Mouse (Mus musculus) kidney, postnatal 25 days (tissue): ENCODE results near the gene Gm17428.
"Not testable (repeated sequence)": the region's sequence is repeated elsewhere in the genome, so short reads cannot be mapped to it uniquely, and the experiment has no call there.

Experiments used
- DNase-seq, 2 experiments: peaks; one replicate each; pipeline ENCODE4 v3.0.0; 2021; ENCODE audit warnings: mixed read lengths in 2 of 2

Gene Gm17428

DNA sequence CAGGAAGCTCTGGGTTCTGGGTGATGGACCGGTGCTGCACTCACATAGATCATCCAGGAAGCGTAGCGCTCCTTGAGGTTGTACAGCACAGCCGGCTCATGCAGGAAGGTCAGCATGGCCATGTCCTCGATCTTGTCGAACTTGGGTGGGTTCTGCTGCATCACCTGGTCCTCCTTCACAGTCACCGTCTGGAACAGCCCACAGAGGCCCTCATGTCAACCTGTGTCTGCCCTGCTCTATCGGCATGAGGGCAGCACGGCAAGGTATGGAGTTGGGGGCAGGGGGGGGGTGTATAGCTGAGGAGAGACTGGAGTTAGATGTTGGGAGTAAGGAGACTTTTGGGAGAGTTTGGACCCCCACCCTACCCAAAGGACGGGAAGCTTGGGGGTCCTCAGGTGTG, 15.5 kb downstream of the Gm17428 start:
- DNase-seq = no peak

DNA sequence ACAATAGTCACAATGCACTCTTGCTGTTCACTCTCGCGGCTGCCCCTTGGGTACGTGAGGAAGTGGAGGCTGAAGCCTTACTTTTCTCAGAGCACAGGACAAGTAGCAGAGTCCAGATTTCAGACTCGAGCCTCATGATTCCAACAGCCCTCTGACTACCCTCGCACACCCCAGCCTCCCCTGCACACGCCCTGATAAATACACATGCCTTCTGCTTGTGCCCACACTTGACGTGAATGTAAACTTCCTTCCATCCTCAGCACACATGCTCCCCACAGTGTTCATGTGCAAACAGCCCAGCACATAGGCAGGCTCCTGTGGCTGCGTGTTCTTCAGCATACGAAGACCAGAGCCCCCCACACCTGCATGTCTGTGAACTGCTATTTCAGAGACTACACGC, 16.9 kb downstream of the Gm17428 start:
- no peak for DNase-seq

DNA sequence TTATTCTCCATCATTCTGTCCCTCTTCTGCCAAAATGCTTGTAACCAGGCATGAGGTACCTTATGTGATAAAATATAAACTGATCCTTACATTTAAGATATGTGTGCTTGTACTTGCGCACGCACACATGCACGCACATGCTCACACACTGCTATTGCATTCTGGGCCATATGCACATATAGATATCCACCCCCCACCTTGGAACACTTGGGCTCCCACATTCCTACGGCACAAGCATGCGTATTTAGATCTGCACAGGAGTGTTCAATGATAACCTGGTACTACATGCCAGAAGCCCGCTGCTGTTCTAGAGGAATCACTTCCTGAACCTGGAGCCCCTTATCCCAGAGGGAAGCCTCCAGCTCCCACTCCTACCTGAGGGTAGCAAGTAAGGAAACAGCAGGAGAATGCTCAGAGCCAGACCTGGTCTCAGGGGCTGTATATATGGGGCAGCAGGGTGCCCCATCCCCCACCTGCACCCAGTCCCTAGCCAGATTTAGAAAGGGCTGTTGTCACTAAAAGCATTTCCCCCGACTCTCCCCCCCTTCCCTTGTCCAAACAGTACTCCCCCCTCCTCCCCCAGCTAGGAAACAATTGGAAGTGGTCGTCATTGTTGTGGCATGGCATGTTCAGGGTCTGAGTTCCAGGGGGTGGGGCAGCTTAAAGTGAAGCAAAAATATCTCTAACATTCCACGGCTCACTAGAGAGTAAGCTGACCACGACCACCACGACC, 17.6 kb downstream of the Gm17428 start, which contains the start of gene Myh7:
Gene Myh7 (minus strand): TSS at position 491 of the 733 bp plus-strand sequence.
- DNase-seq = no peak

DNA sequence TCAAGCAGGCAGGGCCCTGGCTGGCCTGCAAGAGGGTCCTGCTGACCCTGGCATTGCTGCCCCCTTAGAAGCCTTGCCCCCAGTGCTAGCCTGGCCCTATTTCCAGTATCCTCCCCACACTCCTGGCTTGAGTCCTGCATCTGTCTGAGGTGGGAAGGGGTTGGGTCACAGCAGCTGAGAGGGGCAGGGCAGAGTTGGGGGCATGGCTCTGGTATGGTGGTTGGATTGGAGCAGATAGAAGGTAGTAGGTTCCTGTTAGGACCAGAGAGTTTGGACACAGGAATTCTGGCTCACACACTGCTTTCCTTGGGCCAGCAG, 18.1 kb downstream of the Gm17428 start:
- DNase-seq = no peak

DNA sequence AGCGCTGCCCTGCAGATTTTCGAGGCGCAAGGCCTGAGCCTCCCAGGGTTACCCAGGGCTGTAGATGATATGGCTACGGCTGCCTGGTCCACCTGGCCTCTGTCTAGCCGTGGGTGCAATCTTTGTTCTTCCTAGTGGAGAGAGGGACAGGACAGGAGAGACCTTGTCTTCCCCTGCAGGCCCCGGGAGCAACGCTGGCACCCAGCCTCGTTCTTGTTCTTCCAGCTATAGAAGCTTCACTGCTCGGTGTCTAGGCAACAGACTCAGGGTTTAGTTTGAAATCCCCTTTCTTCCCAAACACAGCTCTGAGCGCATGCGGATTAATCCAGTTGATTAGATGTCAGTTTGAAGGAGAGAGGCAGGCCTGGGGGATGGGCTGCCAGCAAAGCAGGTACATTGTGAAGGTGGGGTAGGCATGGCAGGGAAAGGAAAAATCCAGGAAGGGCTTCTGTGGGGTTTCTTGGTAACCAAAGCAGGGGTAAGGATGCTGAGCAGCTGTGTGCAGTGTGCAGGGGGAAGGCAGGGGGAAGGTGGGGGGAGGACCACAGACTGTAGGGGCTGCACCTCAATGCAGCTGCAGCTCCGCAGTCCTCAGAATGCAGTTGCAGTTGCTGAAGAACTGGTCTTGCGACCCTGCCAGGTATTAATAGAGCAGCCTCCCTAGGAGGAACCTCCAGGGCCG, 18.9 kb downstream of the Gm17428 start:
- no peak for DNase-seq

DNA sequence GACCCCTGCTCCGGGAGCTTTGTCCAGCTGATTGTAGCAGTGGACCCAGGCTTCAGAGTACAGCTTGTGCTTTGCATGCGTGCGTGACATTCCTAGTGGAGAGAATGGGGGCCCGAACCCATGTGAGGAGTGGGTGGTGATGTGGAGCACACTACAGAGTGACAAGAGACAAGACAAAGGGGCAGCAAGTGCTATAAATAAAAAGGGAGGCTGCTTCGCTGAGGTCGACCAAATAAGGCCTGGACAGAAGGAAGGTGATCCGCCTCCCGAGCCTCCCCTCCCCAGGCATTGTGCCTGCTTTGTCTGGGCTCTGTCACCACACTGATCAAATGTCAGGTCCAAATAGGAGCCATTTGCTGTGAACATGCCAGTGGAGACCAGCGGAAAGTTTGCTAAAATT, 20.1 kb downstream of the Gm17428 start:
- no peak for DNase-seq

DNA sequence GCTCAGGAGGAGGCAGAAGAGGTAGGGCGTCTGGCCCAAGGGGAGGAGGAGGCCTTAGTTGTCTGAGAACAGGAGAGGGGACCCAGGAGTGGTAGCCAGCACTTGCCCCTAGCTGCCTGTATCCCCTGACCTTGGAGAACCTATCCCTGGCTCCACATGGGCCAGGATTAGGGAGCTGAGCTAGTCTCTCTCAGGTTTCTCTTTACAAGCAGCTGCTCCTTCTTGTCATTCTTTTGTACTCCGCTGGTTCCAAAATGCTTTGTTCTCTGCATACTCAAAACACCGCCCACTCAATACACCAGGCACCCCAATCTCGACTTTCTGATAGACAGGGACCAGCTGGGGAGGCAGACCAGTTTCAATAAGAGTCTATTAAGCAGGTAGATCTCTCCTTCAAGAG, 20.6 kb downstream of the Gm17428 start:
- no peak for DNase-seq

DNA sequence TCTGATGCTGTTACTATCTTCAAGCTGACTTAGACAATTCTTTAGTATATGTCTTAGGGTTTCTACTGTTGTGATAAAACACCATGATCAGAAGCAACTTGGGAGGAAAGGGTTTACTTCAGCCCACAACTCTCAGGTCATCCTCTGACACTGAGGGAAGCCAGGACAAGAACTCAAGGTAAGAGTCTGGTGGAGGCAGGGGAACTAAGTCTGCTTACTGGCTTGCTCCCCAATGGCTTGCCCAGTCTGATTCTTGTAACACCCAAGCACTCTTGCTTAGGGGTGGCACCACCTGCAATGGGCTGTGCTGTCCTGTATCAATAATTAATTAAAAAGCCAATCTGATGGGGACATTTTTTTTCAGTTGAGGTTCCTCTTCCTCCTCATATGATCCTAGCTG, 21.9 kb downstream of the Gm17428 start:
- DNase-seq = no peak

DNA sequence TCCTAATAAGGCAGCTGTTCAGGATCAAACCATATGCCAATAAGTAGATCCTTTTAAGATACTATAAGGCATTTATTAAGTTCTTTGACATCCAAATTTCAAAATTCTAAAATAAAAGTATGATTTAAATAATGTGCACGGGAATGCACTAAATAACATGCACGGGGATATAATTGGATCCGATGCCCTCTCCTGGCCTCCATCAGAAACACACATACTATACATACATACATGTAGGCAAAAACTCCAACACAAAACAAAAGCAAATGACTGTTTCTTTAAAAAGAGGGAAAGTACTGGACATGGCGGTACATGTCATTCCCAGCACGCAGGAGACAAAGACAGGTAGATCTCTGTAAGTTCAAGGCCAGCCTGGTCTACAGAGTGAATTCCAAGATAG, 23.1 kb downstream of the Gm17428 start:
- DNase-seq = not testable (repeated sequence)

DNA sequence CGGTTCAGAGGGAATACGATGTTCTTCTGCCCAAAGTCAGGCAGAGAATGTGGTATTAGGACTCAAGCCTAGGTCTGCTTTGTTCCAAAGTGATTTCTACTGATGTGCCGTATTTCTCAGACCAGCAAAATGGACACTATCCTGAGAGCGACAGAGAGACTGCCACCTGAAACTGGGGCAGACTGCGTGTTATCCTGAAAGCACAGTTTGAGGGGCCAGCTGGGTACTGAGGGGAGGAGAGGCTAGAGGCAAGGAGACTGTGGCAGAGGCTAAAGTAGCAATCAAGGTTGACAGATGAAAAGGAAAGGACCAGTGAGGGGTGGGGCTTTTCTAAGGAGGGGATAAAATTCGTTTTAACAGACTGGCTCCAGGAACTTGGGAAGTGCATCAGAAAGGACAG, 24.1 kb downstream of the Gm17428 start:
- DNase-seq = no peak

DNA sequence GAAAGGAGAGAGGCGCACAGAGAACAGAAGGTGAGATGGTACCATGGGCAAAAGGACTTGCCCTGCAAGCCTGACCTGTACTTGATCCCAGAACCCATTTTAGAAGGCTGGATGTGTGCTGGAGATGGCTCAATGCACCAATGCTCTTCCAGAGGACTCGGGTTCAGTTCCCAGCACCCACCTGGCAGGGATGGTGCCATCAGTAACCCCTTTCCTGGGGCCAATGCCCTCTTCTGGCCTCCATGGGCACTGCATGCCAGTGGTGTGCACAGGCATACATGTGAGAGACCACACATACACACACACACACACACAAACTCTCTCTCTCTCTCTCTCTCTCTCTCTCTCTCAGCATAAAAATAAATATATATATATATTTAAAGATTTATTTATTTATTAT, 24.7 kb downstream of the Gm17428 start:
- no peak for DNase-seq

DNA sequence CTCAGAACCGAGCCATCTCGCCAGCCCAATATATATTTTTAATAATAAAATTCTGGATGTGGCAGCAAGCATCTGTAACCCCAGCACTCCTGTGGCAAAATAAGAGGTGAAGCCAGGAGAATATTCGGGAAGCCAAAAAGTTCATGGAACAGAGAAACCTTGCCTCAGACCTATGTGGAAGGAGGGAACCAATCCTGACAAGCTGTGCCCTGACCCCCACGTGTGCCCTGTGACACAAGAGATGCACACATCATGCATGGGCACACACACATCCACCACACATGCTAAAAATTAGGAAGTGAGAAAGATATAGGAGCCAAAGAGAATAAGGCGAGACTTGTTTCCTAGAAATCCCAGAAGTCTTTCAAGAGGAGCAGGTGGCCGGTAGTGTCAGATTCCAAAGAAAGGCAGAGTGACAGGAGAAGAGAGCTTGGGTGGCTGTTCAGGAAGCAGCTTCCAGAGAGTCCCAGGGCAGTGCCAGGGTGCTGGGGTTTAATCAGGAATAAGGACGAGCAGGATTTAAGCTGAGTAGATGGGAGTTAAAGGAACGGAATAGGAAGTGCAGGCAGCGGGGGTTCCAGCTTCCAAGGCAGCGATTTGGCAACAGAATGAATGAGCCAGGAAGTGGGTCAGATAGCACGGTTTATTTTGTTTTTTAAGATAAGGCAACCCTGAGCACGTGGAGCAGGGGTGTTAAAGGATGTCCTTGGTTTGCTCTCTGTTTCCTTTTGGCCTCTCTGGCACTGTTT, 25.4 kb downstream of the Gm17428 start:
- no peak for DNase-seq

DNA sequence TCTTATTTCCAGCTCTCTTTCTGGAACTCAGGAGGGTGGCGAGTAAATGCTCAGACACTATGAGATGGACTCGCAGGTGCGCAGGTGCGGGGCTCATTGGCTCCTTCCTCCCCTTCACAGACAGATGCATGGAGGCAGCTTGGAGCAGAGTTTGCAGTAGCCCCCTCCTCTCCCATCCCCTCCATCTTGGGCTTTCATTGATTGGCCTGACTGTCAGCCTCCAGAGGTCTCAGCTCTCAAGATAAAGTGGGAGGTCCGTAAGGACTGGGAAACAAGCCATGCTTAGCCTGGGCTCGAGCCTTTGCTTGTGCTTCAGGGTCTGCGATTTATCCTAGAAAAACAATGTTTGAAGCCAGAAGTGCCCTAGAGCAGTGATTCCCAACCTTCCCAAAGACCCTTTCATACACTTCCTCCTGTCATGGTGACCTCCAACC, 26.0 kb downstream of the Gm17428 start:
- no peak for DNase-seq

DNA sequence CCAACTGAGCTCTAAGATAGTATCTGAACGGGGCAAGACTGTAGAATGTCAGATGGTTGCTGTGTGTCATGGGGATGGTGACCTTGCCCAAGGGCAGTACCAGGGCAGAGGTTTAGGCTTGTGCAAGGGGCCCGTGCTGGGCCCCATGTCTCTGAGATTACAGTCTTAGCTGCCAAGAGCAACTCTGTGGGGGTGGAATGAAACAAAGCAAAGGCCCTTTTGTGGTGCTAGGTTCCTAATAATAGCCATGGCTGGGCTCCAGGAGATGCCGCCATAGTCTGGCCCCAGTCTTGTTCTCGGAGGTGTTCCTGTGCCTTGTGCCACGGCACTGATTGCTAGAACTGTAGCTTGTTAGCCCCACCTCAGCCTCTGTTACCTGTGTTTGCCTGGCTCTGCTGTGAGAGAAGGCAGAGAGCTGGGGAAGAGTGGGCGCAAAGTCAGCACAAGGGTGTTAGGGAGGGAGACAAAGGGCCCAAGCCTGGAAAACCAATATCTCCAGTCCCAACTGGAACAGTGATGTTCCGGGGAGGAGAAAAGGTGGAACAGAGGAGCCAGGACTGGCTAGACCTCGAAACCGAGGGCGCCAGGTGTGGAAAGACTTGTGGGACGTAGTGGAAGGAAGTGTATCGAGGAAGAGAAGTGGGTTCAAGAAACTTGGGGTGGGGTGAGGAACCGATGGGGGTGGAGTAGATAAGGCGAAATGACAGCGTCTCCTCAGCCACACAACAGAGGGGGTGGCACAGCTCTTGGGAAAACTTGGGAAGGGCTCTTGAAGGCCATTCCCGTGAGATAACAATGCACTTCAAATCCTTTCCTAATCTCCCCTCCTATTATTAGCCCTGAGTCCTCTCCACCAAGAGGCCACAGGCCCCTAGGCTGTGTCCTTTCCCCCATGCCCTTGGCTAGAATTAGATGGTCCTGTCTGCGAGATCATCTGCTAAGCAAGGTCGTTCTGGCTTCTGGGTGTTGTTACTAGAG, 27.4 kb downstream of the Gm17428 start:
- no peak for DNase-seq

DNA sequence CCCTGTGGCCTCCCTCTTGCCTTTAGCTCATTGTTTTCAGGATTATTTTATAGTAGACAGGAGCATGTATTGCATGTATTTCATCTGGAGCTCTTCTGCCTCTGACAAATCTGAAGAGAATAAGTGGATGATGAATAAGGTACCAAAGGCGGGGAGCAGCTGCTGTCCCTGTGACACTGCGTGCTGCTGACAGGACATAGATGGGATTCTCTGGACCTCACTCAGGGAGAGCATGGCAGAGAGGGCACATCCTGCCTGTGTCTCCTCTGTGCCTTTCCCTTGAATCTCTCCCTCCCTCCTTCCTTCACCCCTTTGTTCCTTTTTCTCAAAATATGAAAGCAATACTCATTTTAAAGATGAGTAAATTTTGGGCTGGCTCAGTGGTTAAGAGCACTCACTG, 28.8 kb downstream of the Gm17428 start:
- no peak for DNase-seq

DNA sequence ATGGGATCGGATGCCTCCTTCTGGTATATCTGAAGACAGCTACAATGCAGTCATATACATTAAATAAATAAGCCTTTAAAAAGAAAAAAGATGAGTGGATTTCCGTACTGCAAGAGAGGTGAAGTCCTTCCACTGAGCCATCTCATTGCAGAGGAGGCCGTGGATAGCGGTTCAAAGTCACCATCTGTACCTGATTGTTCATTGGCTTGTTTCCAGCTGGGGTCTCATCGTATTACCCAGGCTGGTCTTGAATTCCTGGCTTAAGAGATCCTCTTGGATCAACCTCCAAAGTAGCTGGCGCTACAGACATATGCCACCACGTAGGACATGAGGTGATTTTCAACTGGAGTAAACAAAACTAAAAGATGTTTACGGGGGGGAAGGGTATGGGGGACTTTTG, 29.2 kb downstream of the Gm17428 start:
- DNase-seq = no peak

DNA sequence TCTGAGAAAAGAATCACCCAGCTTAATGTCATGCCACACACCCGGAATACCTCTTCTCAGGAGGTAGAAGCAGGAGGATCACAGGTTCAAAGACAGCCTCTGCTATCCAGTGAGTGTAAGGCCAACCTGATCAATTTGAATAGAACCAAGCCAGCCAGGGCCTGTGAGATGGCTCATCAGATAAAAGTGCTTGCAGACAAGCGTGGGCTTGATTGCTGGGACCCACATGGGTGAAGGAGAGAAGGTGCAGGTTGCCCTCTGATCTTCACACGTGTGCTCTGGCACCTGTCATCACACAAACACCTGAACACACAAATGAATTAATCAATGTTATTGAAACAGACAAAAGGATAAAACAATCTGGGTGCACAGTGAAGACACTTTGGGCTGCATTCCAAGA, 29.8 kb downstream of the Gm17428 start:
- no peak for DNase-seq

DNA sequence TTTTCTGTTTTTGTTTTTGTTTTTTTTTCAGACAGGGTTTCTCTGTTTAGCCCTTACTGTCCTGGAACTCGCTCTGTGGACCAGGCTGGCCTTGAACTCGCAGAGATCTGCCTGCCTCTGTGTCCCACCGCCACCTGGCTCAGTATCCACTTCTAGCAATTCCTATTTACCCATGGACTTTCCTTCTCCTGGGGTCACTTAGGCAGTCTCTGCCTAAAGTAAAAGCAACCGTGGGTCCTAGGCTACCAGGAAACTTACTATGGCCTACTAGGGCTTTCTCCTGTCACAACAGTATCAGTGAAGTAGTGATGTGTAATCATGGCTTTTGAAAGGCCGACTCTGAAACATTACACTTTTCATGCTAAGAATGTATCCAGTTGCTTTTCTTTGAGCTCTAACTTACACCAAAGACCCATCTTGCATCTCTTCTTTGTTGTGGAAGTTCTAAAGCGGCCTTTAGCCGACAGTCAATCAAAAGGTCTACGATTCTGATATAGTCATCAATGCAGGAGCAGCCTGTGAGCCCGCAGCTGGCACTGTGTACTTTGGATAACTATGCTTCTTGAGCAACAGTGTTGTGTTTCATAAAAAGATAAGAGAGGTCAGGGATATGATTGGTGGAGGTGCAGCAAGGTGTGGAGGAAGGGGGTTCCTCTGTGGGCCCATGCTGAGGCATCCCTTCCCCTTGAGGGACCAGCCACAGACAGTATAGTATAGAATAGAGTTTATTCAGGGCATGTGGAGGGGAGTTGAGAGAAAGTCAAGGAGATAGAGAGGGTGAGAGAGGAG, 30.6 kb downstream of the Gm17428 start:
- DNase-seq = no peak

DNA sequence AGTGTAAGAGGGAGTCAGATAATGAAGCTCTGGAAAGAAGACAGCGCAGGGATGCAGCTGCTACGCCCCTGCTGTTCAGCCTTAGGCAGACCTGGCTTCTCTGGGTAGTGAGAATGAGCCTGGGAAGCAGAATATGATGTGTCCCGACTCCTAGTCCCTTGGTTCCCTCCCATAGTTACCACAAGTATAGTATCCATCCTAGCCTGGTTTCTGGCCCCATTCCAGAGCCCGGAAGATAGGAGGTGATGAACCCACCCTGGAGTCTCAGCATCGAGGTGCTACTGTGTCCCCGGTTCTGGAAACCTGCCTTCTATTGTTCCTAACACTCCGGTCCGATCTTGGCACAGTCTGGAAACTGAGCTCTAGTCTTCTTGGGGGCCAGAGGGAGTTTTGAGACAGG, 31.7 kb downstream of the Gm17428 start:
- DNase-seq = no peak

DNA sequence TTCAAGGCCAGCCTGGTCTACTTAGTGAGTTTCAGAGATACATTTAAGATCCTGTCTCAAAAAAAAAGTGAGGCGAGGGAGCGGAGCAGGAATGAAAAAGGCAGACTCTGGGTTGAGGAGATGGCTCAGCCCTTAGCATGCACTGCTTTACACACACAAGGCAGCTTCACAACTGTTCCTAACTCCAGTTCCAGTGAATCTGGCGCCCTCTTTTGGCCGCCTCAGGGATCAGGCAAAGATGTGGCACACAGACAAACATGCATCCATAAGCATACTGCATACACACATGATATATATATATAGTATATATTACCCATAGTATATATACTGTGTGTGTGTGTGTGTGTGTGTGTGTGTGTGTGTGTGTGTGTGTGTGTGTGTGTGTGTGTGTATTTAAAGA, 34.4 kb downstream of the Gm17428 start:
- peak in 1 of 2 experiments; percentile 34 for DNase-seq

DNA sequence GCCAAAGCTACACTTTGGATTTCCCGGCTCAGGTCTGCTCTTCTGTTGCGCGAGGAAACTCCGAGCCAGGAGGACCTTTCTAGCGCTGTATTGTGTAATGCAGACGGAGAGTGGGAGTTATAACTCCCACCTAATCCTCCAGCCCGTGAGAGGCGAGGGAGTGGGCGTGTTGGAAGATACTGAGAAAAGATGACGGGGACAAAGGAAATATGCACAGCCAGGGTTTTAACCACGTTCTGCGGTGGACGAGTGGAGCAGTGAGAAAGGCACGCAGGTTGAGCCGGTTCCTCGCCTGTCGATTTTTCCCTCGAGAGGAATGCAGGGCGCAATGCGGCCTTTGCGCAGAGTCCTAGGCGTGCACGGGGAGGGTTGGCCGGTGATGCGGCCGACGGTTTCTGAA, 37.9 kb downstream of the Gm17428 start:
- DNase-seq = no peak
